In genomic region chr19:31177279-31177922, GRCm38 (mm10) we compare ENCODE assay signal across 26 mouse cellular contexts.
"Had no signal": no experiment of that assay in that cellular context is flagged by ENCODE, and none has a peak within 500 bp of the region (broad histone marks: within the 10 kb centered on the region; RNA-seq: fewer than 3 reads in every experiment).

No protein-coding gene starts in this region.

- H3K27me3 ChIP-seq: heart, embryonic 12.5 days; hindbrain, embryonic 12.5 days; intestine, embryonic 15.5 days; kidney, embryonic 15.5 days; limb, embryonic 13.5 days; limb, embryonic 15.5 days; liver, embryonic 12.5 days had no signal

- H3K27ac ChIP-seq: heart, embryonic 10.5 days; hindbrain, embryonic 10.5 days; hindbrain, embryonic 12.5 days; hindbrain, embryonic 14.5 days; intestine, embryonic 15.5 days; kidney, embryonic 15.5 days; kidney, postnatal 0 days; limb, embryonic 13.5 days; limb, embryonic 15.5 days; liver, embryonic 12.5 days had no signal

- H3K4me1 ChIP-seq: heart, embryonic 10.5 days; heart, embryonic 12.5 days; hindbrain, embryonic 10.5 days; hindbrain, embryonic 12.5 days; intestine, embryonic 15.5 days; kidney, embryonic 15.5 days; limb, embryonic 13.5 days; limb, embryonic 15.5 days had no signal

- H3K9ac ChIP-seq: heart, embryonic 12.5 days; hindbrain, embryonic 12.5 days; hindbrain, embryonic 14.5 days; intestine, embryonic 15.5 days; kidney, embryonic 15.5 days; limb, embryonic 13.5 days; limb, embryonic 15.5 days; liver, embryonic 12.5 days had no signal

- ATAC-seq: hindbrain, embryonic 16.5 days; inflammation-experienced regulatory T-cells, adult 6 months; intestine, embryonic 15.5 days; intestine, postnatal 0 days; liver, embryonic 12.5 days had no signal

- H3K4me2 ChIP-seq: heart, embryonic 12.5 days; hindbrain, embryonic 12.5 days; hindbrain, embryonic 14.5 days; intestine, embryonic 15.5 days; kidney, embryonic 15.5 days; limb, embryonic 13.5 days; limb, embryonic 15.5 days; liver, embryonic 12.5 days had no signal

- DNase-seq: gastrocnemius, postnatal 14 days; gastrocnemius, postnatal 36 days; heart, adult 18-20 months; heart, postnatal 10 days; heart, postnatal 4 days; kidney, adult 2 months; kidney, adult 9 months; kidney, postnatal 14 days; kidney, postnatal 36 days; layer of hippocampus, adult 9-11 months; layer of hippocampus, postnatal 36 days; left cerebral cortex, postnatal 4 days had no signal

- H3K9me3 ChIP-seq: heart, embryonic 10.5 days; heart, embryonic 12.5 days; hindbrain, embryonic 10.5 days; hindbrain, embryonic 12.5 days; intestine, embryonic 15.5 days; kidney, embryonic 15.5 days; limb, embryonic 13.5 days; limb, embryonic 15.5 days; liver, embryonic 12.5 days had no signal

- H3K4me3 ChIP-seq: heart, embryonic 10.5 days; heart, embryonic 12.5 days; hindbrain, embryonic 10.5 days; hindbrain, embryonic 12.5 days; intestine, embryonic 15.5 days; kidney, embryonic 15.5 days; limb, embryonic 13.5 days; limb, embryonic 15.5 days; liver, embryonic 12.5 days had no signal

- H3K36me3 ChIP-seq: heart, embryonic 10.5 days; heart, embryonic 12.5 days; hindbrain, embryonic 10.5 days; hindbrain, embryonic 12.5 days; intestine, embryonic 15.5 days; kidney, embryonic 15.5 days; limb, embryonic 13.5 days; limb, embryonic 15.5 days; liver, embryonic 12.5 days had no signal
